Mouse (Mus musculus) lung, embryonic 15.5 days (tissue): ENCODE measurements around the gene Clec2l. TPM values are rescaled to one million over a fixed set of nuclear protein-coding genes. Genes with fewer than 3 reads are reported as not detected.
A peak's percentile ranks its signal among the peaks of the same experiment; 100 is the strongest.
"Not testable (repeated sequence)": the region's sequence is repeated elsewhere in the genome, so short reads cannot be mapped to it uniquely, and the experiment has no call there.

ENCODE experiments used
- ATAC-seq: fragments of 200-750 bp; cut with Nextera tagmentation; 2 replicates; pipeline ENCODE4 v1.8.0; 2017; ENCODE audit warnings: moderate number of reproducible peaks, borderline replicate concordance; ENCODE audit not compliant: low FRiP score, low TSS enrichment; ENCODE audit errors: extremely low read depth
- H3K27ac ChIP-seq: fragments of 300-500 bp; sonication (generic); 2 replicates; pipeline ENCODE4 v1.5.1; 2015; ENCODE audit warnings: moderate library complexity, mild to moderate bottlenecking, inconsistent platforms
- H3K27me3 ChIP-seq: fragments of 300-500 bp; sonication (generic); 2 replicates; pipeline ENCODE4 v1.6.1; 2015; ENCODE audit warnings: inconsistent platforms
- H3K36me3 ChIP-seq: fragments of 300-500 bp; sonication (generic); 2 replicates; pipeline ENCODE4 v1.6.1; 2015; ENCODE audit warnings: inconsistent platforms
- H3K4me1 ChIP-seq: fragments of 300-500 bp; sonication (generic); 2 replicates; pipeline ENCODE4 v1.6.1; 2015; ENCODE audit warnings: inconsistent platforms
- H3K4me2 ChIP-seq: fragments of 300-500 bp; sonication (generic); 2 replicates; pipeline ENCODE4 v1.6.1; 2015; ENCODE audit warnings: inconsistent platforms, mild to moderate bottlenecking, moderate library complexity
- H3K4me3 ChIP-seq: fragments of 300-500 bp; sonication (generic); 2 replicates; pipeline ENCODE4 v1.5.1; 2015; ENCODE audit warnings: mild to moderate bottlenecking, inconsistent platforms
- H3K9ac ChIP-seq: fragments of 300-500 bp; sonication (generic); 2 replicates; pipeline ENCODE4 v1.6.1; 2015; ENCODE audit warnings: inconsistent platforms
- H3K9me3 ChIP-seq: fragments of 300-500 bp; sonication (generic); 2 replicates; pipeline ENCODE4 v1.6.1; 2016; ENCODE audit warnings: inconsistent platforms
- WGBS: fragments of 180-500 bp; shearing (Covaris S2); methylation state at CpG from one replicate; pipeline ENCODE4 v1.1.7; 2015; 5-methylcytosine and 5-hydroxymethylcytosine counted together
- polyA plus RNA-seq: library from polyadenylated mRNA; unstranded; fragments of >200 nt; fragmentation: Nextera tagmentation; extraction: Ambion mirVana; gene quantifications from 2 replicates; pipeline ENCODE4 v1.2.1, GENCODE M21; 2015

Clec2l gene
- polyA plus RNA-seq, 1 experiment from 2014 or later: 1.0 TPM

DNA sequence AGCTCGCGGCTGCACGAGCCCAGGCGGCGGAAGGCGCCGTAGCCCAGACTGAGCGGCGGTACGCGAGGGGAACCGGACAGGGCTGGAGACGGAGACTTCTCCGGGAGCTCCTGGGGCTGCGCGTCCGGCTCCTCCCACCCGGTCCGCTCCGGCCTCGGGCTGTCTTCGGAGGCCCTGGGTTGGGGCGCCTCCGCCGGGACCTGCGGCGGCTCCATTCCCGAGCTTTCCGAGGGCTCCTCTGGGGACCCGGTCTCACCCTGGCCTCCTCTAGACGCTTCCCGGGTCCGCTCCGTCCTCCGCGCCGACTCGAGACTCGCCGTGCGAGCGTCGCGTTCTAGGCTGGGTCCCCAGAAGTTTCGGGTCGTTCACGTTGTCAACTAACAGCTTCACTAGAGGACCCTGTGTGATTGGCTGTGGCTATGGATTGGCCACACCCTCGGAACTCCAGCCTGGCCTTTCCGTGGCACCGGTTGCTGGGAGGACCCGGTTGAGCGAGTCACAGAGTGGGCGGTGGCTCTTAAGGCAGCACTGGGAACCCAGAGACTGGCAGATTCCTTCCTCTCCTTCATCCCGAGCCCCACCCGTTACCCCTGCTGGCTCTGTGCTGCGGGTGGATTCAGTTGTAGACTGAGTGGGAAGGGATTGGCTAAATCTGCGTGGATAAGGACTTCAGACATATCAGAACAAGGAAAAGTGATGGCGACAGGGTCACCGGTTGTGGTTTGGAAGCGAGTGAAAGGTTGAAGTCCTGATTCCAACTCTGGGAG is 25.8 kb upstream of the Clec2l start, which contains the start of gene Klrg2:
Klrg2 (minus strand) TSS at position 391 of the 767 bp plus-strand sequence.
- peak; percentile 77 for ATAC-seq
- Histone ChIP-seq H3K36me3 (no peaks in the 10 kb centered on the region), H3K4me3 (peak within 1 kb of the TSS; percentile 53), H3K4me1 (peaks cover 23% of the 10 kb centered on the region), H3K27ac (no peak within 1 kb of the TSS), H3K27me3 (peaks cover 87% of the 10 kb centered on the region), H3K4me2 (peak within 1 kb of the TSS; percentile 100), H3K9ac (peak within 1 kb of the TSS; percentile 47), H3K9me3 (no peaks in the 10 kb centered on the region)
- WGBS: 1% methylated on average over 60 of the region's 60 CpGs

DNA sequence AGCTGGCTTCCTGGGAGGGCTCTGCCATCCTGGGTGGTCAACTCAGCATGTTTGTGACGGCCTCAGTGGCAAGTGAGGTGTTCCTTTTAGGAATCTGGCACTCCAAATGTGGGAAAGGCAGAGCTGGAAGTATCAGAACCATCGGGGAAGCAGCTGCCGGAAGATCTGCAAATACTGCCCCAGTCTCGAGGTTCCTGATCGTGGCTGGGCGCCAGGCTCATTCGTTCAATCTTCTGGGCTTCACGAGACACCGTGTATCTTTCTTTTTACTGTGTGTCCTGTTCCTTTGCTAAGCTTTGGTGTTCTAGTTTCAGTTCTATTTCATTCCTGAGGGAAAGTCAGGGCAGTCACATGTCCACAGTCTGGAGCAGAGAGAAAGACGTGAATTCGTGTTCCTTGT is 22.5 kb upstream of the Clec2l start:
- H3K27ac ChIP-seq: no peak overlapping the region
- H3K27me3 ChIP-seq: peaks cover 80% of the 10 kb centered on the region
- no peak overlapping the region for H3K4me2 ChIP-seq
- no peak overlapping the region for H3K9ac ChIP-seq
- H3K4me1 ChIP-seq: peaks cover 23% of the 10 kb centered on the region
- no peaks in the 10 kb centered on the region for H3K9me3 ChIP-seq
- no peaks in the 10 kb centered on the region for H3K36me3 ChIP-seq
- 41% methylated on average over 11 of the region's 11 CpGs for WGBS
- no peak overlapping the region for H3K4me3 ChIP-seq
- ATAC-seq: no peak

DNA sequence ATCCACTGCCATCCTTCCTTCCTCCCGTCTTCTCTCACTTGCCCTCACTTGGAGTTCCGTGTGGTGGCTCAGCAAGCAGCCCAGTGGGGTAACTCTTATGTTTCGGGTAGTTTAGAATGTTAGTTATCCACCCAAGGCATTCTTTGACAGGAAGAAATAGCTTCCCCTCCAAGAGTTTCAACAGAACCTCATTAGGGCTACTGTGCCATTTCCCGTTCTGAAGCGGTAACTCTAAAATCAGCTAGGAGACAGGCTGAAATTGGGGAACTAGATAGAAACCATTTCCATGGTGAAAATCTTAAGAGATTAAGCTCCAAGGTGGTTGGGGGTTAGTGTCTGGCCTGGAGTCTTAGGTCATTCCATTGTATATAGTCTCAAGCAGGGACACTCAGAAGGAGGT is 21.6 kb upstream of the Clec2l start:
- H3K27ac ChIP-seq: no peak overlapping the region
- H3K36me3 ChIP-seq: no peaks in the 10 kb centered on the region
- ATAC-seq: no peak
- peaks cover 71% of the 10 kb centered on the region for H3K27me3 ChIP-seq
- H3K9me3 ChIP-seq: no peaks in the 10 kb centered on the region
- peaks cover 14% of the 10 kb centered on the region for H3K4me1 ChIP-seq
- WGBS: 53% methylated on average over 5 of the region's 5 CpGs
- no peak overlapping the region for H3K9ac ChIP-seq
- H3K4me3 ChIP-seq: no peak overlapping the region
- no peak overlapping the region for H3K4me2 ChIP-seq

DNA sequence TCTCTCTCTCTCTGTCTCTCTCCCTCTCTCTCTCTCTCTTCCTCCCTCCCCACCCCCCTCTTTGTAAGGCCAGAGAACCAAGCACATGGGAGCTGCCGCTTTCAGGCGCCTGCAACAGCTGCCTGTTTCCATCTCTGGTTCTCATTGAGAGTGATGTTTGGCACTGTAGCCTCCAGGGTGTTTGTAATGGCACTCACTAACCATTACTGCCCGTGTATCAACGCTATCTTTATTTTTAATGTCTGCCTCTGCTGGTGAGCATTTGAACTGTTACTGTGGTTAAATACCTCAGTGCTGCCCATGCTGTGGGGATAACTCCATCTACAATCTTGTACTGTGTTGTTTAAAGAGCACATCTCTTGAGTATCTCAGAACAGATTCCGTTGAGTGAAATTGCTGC is 21.2 kb upstream of the Clec2l start:
- no peak overlapping the region for H3K9ac ChIP-seq
- H3K4me1 ChIP-seq: peaks cover 10% of the 10 kb centered on the region
- no peak overlapping the region for H3K4me3 ChIP-seq
- WGBS: 54% methylated on average over 5 of the region's 5 CpGs
- H3K27ac ChIP-seq: no peak overlapping the region
- ATAC-seq: no peak
- peaks cover 67% of the 10 kb centered on the region for H3K27me3 ChIP-seq
- H3K9me3 ChIP-seq: no peaks in the 10 kb centered on the region
- H3K36me3 ChIP-seq: no peaks in the 10 kb centered on the region
- H3K4me2 ChIP-seq: no peak overlapping the region

DNA sequence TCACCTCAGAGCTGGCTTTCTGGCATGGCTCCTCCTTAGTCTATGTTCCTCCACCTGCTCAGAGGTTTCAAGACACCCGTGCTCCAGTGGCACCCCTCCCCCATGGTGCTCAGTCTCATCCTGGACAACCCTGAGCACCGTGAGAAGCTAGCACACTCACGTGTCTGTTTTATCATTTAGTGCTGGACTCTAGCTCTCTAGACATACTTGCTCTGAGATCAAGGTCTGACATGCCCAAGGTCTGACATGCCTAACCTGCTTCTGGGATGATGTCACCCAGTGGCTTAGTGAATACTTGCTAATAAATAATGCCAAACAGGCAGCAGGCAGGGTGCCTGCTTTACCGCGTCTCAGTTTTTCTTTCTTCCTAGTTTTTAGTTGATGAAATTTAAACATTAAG is 20.3 kb upstream of the Clec2l start:
- Histone ChIP-seq H3K4me3 (no peak overlapping the region), H3K36me3 (no peaks in the 10 kb centered on the region), H3K9me3 (no peaks in the 10 kb centered on the region), H3K4me1 (peaks cover under 1% of the 10 kb centered on the region; the same call in 1 of the 2 replicates), H3K27me3 (peaks cover 58% of the 10 kb centered on the region), H3K4me2 (no peak overlapping the region), H3K9ac (no peak overlapping the region), H3K27ac (no peak overlapping the region)
- no peak for ATAC-seq
- WGBS: 48% methylated on average over 5 of the region's 5 CpGs

DNA sequence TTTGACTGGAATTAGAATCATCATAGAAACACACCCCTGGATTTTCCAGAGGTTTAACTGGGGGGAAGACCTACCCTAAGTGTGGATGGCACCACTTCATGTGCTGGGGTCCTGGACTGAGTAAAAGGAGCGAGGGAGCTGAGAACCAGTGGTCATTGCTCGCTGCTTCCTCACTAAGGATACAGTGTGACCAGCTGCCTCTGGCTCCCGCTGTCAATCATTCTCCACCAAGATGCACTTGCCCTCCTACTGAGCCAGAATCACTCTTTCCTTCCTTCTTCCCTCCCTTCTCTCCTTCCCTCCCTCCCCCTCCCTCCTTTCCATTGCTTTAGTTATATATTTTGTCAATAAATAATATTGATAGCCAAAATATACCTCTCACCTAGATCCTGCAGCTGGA is 19.8 kb upstream of the Clec2l start:
- H3K9ac ChIP-seq: no peak overlapping the region
- no peak overlapping the region for H3K4me2 ChIP-seq
- no peak for ATAC-seq
- H3K9me3 ChIP-seq: no peaks in the 10 kb centered on the region
- H3K27me3 ChIP-seq: peaks cover 53% of the 10 kb centered on the region
- H3K4me3 ChIP-seq: no peak overlapping the region
- no peaks in the 10 kb centered on the region for H3K36me3 ChIP-seq
- 73% methylated on average over 3 of the region's 3 CpGs for WGBS
- H3K4me1 ChIP-seq: no peaks in the 10 kb centered on the region
- H3K27ac ChIP-seq: no peak overlapping the region

DNA sequence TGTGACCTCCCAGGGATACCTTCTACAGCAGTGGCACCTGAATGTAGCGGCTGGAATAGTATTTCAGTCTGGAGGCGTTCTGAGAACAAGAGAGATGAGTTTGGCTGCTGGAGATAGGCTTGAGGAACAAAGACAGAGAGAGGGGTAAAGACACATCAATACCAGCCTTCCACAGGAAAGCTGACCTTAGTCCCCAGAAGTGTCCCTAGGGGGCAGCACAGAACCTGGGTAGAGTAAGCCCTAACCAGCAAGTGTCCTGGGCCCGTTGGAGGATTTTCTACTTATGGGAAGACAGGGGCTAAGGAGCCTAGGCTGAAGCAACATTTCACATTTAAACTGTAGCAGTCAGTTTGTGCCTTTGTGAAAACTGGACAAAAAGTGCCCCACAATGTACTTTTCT is 13.3 kb upstream of the Clec2l start:
- Histone ChIP-seq H3K4me1 (no peaks in the 10 kb centered on the region), H3K27me3 (0 out of 2 replicates have a peak, but pooled peaks cover 4% of the 10 kb centered on the region), H3K4me3 (no peak overlapping the region), H3K27ac (no peak overlapping the region), H3K9ac (no peak overlapping the region), H3K9me3 (no peaks in the 10 kb centered on the region), H3K36me3 (no peaks in the 10 kb centered on the region), H3K4me2 (no peak overlapping the region)
- ATAC-seq: no peak
- 72% methylated on average over 3 of the region's 3 CpGs for WGBS

DNA sequence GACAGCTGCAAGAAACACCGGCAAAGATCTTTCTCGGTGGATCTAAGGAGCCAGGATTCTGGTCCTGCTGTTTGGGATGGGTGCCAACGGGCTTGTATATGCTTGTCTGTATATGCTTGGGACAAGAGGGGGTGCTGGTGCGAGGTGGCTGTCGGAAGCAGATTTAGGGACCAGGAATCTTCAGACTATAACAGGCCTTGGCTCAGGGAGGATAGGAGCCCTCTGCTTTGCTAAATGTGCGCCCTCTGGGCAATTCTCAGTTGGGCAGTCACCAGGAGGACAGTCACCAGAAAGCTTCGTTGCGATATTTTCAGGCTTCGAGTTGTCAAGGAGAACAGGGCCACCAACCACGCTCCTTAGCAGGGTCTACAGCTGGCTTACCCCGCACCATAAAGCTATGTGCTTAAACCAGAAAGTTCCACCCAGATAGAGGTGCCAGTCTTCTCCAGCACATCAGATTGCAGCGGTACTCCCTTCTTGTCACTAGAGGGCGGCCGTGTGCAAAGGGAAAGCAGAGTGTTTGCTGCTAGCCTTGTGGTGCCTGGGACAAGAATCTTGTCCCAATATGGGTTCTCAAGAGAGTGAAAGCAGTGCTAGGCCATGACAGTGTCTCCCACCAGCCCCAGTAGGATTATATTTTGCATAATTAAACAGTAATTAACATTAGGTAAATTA is 12.5 kb upstream of the Clec2l start:
- no peak overlapping the region for H3K27ac ChIP-seq
- no peaks in the 10 kb centered on the region for H3K9me3 ChIP-seq
- H3K36me3 ChIP-seq: no peaks in the 10 kb centered on the region
- WGBS: 37% methylated on average over 14 of the region's 14 CpGs
- no peak overlapping the region for H3K9ac ChIP-seq
- no peaks in the 10 kb centered on the region for H3K4me1 ChIP-seq
- ATAC-seq: peak; percentile 64; the same call in 1 of the 2 replicates
- H3K4me3 ChIP-seq: no peak overlapping the region
- no peak overlapping the region for H3K4me2 ChIP-seq
- 0 out of 2 replicates have a peak, but pooled peaks cover 4% of the 10 kb centered on the region for H3K27me3 ChIP-seq

DNA sequence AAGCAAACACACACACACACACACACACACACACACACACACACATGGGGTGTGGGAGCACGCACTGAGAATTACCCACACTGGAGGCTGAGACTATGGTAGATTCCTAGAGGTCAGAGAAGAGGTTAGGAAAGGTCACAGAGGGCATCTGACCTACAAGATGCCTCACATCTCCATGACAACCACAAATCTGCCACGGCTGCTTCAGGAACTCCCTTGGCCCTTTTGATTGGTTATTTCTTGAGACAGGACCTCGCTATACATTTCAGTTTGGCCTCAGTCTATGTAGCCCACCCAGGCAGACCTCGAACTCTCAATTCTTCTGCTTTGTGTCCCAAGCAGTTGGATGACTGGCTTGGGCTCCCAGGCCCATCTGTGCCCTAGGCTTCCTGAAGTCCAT is 1.2 kb upstream of the Clec2l start:
- WGBS: 63% methylated on average over 4 of the region's 4 CpGs
- Histone ChIP-seq H3K9ac (no peak overlapping the region), H3K4me1 (peaks cover 7% of the 10 kb centered on the region), H3K9me3 (no peaks in the 10 kb centered on the region), H3K27ac (no peak overlapping the region), H3K36me3 (no peaks in the 10 kb centered on the region), H3K4me3 (no peak overlapping the region), H3K27me3 (peaks cover 40% of the 10 kb centered on the region), H3K4me2 (no peak overlapping the region)
- no peak for ATAC-seq

DNA sequence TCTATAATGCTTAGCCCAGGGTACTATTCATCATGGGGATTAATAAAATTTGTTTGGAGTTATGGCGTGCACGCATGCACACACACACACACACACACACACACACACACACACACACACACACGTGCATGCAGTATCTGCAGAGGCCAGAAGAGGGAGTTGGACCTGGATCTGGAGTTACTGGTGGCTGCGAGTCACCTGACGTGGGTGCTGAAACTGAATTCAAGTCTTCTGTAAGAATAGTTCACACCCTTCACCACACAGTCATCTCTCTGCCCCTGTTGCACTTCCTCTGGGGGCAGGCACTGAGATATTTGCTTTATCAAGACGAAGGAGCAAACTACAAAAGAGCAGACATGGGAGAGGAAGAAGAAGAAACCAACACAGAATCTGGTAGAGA is 6.7 kb downstream of the Clec2l start:
- H3K27ac ChIP-seq: no peak overlapping the region
- H3K4me2 ChIP-seq: no peak overlapping the region
- no peak overlapping the region for H3K4me3 ChIP-seq
- no peaks in the 10 kb centered on the region for H3K36me3 ChIP-seq
- ATAC-seq: no peak
- no peaks in the 10 kb centered on the region for H3K4me1 ChIP-seq
- no peak overlapping the region for H3K9ac ChIP-seq
- 66% methylated on average over 6 of the region's 6 CpGs for WGBS
- no peaks in the 10 kb centered on the region for H3K9me3 ChIP-seq
- peaks cover 10% of the 10 kb centered on the region for H3K27me3 ChIP-seq

DNA sequence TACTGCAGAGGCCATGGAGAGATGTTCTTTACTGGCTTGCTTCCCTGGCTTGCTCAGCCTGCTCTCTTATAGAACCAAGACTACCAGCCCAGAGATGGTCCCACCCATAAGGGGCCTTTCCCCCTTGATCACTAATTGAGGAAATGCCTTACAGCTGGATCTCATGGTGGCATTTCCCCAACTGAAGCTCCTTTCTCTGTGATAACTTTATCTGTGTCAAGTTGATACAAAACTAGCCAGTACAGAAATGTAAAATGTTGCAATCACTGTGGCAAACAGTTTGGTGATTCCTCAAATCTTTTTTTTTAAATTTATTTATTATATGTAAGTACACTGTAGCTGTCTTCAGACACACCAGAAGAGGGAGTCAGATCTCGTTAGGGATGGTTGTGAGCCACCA is 7.6 kb downstream of the Clec2l start:
- H3K4me1 ChIP-seq, H3K27me3 ChIP-seq, H3K4me3 ChIP-seq, ATAC-seq, H3K9ac ChIP-seq, H3K36me3 ChIP-seq, H3K4me2 ChIP-seq, H3K27ac ChIP-seq, H3K9me3 ChIP-seq: not testable (repeated sequence)
- 50% methylated on average over 1 of the region's 1 CpGs for WGBS

DNA sequence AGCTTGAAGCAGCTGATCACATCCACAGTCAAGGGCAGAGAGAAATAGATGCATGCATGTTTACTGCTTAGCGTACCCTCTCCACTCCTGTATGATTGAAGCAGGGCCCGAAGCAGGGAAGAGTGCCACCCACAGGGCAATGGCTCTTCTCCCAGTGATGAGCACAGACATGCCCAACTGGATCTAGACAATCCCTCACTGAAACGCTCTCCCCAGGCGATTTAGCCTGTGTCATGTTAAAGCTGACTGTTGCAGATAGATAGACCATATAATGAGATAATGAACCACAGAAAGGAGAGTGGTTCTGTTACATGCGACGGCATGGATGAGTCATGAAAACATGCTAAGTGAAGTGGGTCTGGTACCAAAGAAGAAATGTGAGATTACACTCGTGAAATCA is 8.4 kb downstream of the Clec2l start:
- H3K4me2 ChIP-seq: no peak overlapping the region

More for the DNA sequence above, 8.4 kb downstream of the Clec2l start:
- Histone ChIP-seq H3K36me3 (no peaks in the 10 kb centered on the region), H3K4me3 (no peak overlapping the region), H3K27me3 (no peaks in the 10 kb centered on the region), H3K27ac (no peak overlapping the region), H3K9me3 (no peaks in the 10 kb centered on the region), H3K9ac (no peak overlapping the region), H3K4me1 (no peaks in the 10 kb centered on the region)
- WGBS: 82% methylated on average over 7 of the region's 7 CpGs
- no peak for ATAC-seq
